Mouse (Mus musculus) 3134 (cell line): ENCODE data around the gene Lrrc3b.

Experiments
- DNase-seq: peaks from one replicate; pipeline ENCODE4 v3.0.0-alpha.2; 2011; ENCODE audit warnings: low spot score; ENCODE audit not compliant: insufficient read length; ENCODE audit errors: extremely low read depth

The Lrrc3b gene

DNA sequence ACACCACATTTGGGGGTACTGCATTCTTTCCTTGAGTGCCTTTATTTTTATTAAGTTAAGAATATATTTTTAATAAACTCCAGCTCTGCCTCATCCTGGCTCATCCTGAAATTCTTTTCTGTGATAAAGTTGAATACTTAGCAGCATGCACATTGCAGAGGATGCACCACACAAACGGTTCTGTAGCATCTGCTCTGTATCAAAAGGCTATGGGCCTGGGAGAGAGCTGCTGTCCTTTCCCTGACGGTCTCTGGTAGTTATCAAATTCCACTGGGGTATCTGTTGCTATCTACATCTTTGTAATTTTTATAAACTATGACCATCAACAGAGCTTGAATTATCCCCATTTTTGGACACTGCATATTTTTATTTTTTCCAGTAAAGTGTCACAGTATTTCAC is 105.7 kb downstream of the Lrrc3b start:
- no peak for DNase-seq

DNA sequence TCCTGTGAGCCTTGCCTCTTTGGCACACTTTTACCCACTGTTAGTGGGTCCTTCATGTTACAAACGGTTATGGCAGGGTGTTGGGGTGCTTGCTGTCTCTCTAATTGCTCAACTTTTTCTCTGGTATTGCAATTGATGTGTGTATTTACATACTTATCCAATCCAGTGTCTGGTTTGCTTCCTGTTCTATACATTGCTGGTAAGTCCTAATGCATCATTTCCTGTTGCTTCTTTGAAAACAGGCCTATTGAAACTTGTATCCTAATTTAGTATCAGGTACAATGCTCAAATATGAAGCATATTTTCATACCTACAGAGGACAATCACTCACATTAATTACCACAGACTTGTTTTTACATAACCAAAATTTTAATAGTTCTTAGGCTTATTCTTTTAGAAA is 107.4 kb downstream of the Lrrc3b start:
- no peak for DNase-seq

GRCm38 (mm10) chr14:15330155-15330554 is 108.6 kb downstream of the Lrrc3b start:
- DNase-seq: no peak

GRCm38 (mm10) chr14:15325872-15326271 is 112.9 kb downstream of the Lrrc3b start:
- DNase-seq: no peak

DNA sequence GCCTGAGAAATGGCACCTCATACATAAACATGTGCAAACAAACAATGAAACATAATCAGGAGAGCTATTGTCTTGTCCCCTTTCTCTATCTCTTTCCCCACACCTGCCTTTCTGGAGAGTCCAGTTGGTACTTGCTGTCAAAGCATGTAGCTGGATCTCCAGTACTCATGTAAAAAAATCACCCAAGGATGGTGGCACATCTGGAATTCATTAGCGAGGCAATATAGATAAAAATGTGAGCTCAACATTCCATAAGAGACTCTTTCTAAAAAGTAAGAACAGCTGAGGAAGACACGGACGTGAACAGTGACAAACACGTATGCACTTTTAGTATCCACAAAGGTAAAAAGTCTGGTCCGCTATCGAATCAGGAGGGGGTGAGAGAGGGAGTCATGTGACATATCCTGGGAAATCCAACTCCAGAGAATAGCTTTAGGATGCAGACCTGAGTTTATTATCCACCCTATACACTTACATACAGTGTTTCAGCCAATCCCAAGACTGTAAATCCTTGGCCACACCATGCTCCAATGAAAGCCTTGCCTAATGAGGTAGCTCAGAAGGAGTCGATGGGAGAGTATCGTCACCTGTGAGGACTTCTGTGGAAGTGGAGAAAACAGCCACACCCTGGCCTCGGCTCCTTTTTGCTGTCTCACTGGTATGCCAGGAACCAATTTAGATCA is 116.2 kb downstream of the Lrrc3b start:
- no peak for DNase-seq

GRCm38 (mm10) chr14:15319399-15319915 is 119.3 kb downstream of the Lrrc3b start:
- no peak for DNase-seq

DNA sequence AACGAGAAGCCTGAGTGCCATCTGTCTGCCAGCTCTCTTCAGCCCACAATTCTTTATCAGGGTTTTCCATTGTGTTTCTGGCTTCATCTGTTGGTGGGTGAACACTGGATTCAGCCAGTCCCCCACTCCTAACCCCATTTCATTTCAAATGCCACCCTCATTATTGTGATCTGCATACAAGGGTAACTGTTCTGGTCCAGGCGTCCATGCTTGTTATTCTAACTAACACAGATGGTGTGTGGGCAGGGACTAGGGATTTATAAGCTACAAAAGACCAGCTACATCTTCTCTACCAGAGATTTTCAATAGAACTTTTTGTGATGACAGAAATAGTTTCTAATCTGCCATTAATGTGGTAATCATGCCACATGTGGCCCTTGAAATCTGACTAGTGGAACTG is 130.2 kb downstream of the Lrrc3b start:
- no peak for DNase-seq
